Mouse (Mus musculus): ENCODE measurements around the gene Pgs1. TPM values are rescaled to one million over a fixed set of nuclear protein-coding genes. Genes with fewer than 3 reads are reported as not detected.
A peak's percentile ranks its signal among the peaks of the same experiment; 100 is the strongest.

Pgs1 gene
- total and polyA plus RNA-seq, 3 experiments, result 10.0 to 37.6 (median 17.6) TPM

DNA sequence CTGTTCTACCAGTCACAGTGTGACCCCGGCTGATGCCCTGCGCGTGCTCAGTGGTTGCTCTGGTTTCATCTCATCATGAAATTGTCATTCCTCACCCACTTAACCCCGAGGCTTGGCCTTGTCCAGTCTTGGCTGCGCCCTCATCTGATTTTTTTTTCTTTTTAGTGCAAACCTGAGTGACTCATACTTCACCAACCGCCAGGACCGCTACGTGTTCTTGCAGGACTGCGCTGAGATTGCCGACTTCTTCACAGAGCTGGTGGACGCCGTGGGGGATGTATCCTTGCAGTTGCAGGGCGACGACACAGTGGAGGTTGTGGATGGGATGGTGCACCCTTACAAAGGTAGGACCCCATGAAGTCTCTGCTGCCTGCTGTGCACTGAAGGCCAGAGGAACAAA lies 17.1 kb downstream of the Pgs1 start:
- no peak overlapping the region for H3K4me3 ChIP-seq (ENCODE audit: low read depth, low read length)
- H3K36me3 ChIP-seq (replicated peaks), result peaks cover 99% of the 10 kb centered on the region
- no peaks in the 10 kb centered on the region for H3K9me3 ChIP-seq (replicated peaks)
- ATAC-seq (ENCODE audit: extremely low read depth, insufficient number of reproducible peaks, low FRiP score, poor library complexity, severe bottlenecking) (no peak), DNase-seq (ENCODE audit: low spot score) (no peak)
- TF ChIP-seq GATA1 (IDR thresholded peaks at IDR 0.05; ENCODE audit: borderline replicate concordance, low read length), result no peak
- TF ChIP-seq TAL1 (conservative IDR thresholded peaks at IDR 0.05; ENCODE audit: low read depth, low read length), result no peak
- no peak for TF ChIP-seq POLR2AphosphoS5 (IDR thresholded peaks at IDR 0.05; ENCODE audit: insufficient replicate concordance, low read depth, low read length)
- TF ChIP-seq GATA2 (IDR thresholded peaks at IDR 0.05; ENCODE audit: borderline replicate concordance, low read depth, low read length), result no peak
- no peak for TF ChIP-seq CTCF (IDR thresholded peaks at IDR 0.05; ENCODE audit: low read depth, low read length)
- no peaks in the 10 kb centered on the region for H3K27me3 ChIP-seq (ENCODE audit: insufficient read depth, low read length)
- peaks cover 45% of the 10 kb centered on the region for H3K4me1 ChIP-seq (ENCODE audit: insufficient read depth, low read depth, low read length)

DNA sequence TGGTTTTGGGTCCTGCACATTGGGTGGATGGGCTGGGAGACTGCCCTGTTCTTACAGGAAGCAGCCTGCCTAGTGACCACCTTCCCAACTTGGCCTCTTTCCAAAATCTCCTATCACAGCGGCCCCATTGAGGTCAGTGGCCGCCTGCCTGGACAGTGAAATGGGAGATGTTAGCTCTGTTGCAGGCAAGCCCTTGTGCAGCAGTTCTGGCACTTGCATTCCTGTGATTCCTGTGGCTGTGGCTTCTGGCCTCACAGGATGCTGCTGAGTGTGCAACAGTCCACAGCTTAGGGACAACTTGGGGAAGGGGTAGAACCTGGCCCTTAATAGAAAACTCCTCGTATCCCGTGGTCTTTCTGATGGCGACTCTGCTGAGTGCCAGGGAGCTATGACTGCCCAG lies 17.6 kb downstream of the Pgs1 start:
- Histone ChIP-seq H3K36me3 (replicated peaks) (peaks cover 99% of the 10 kb centered on the region), H3K27me3 (ENCODE audit: insufficient read depth, low read length) (no peaks in the 10 kb centered on the region), H3K9me3 (replicated peaks) (no peaks in the 10 kb centered on the region), H3K4me3 (ENCODE audit: low read depth, low read length) (no peak overlapping the region), H3K4me1 (ENCODE audit: insufficient read depth, low read depth, low read length) (peaks cover 46% of the 10 kb centered on the region)
- ATAC-seq (ENCODE audit: extremely low read depth, insufficient number of reproducible peaks, low FRiP score, poor library complexity, severe bottlenecking) (no peak), DNase-seq (ENCODE audit: low spot score) (no peak)
- no peak for TF ChIP-seq GATA1 (IDR thresholded peaks at IDR 0.05; ENCODE audit: borderline replicate concordance, low read length)
- TF ChIP-seq CTCF (IDR thresholded peaks at IDR 0.05; ENCODE audit: low read depth, low read length), result no peak
- TF ChIP-seq TAL1 (conservative IDR thresholded peaks at IDR 0.05; ENCODE audit: low read depth, low read length), result no peak
- no peak for TF ChIP-seq POLR2AphosphoS5 (IDR thresholded peaks at IDR 0.05; ENCODE audit: insufficient replicate concordance, low read depth, low read length)
- TF ChIP-seq GATA2 (IDR thresholded peaks at IDR 0.05; ENCODE audit: borderline replicate concordance, low read depth, low read length), result no peak

DNA sequence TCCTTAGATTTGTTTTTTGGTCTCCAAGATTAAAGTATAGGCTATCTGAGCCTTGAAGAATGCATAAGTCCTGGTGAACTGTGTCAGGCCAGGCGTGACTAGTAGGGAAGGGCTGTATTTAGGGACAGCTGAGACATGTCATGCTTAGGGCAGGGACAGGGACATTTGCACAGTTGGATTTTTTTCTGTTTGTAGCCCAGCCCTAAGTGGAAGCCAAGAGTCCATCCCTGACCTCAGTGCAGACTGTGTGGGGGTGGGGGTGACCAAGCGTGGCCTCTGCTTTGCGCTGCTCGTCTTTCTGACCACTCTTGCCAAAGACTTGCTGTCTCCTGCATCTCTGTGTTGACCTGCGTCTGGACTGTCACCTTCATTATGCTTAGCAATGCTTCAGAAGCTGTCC lies 18.1 kb downstream of the Pgs1 start:
- DNase-seq (ENCODE audit: low spot score), result no peak
- Histone ChIP-seq H3K4me1 (ENCODE audit: insufficient read depth, low read depth, low read length) (peaks cover 48% of the 10 kb centered on the region), H3K9me3 (replicated peaks) (no peaks in the 10 kb centered on the region), H3K27me3 (ENCODE audit: insufficient read depth, low read length) (no peaks in the 10 kb centered on the region), H3K4me3 (ENCODE audit: low read depth, low read length) (no peak overlapping the region), H3K36me3 (replicated peaks) (peaks cover 99% of the 10 kb centered on the region)
- TF ChIP-seq GATA1 (IDR thresholded peaks at IDR 0.05; ENCODE audit: borderline replicate concordance, low read length) (no peak), POLR2AphosphoS5 (IDR thresholded peaks at IDR 0.05; ENCODE audit: insufficient replicate concordance, low read depth, low read length) (no peak)
- ATAC-seq (ENCODE audit: extremely low read depth, insufficient number of reproducible peaks, low FRiP score, poor library complexity, severe bottlenecking), result no peak

DNA sequence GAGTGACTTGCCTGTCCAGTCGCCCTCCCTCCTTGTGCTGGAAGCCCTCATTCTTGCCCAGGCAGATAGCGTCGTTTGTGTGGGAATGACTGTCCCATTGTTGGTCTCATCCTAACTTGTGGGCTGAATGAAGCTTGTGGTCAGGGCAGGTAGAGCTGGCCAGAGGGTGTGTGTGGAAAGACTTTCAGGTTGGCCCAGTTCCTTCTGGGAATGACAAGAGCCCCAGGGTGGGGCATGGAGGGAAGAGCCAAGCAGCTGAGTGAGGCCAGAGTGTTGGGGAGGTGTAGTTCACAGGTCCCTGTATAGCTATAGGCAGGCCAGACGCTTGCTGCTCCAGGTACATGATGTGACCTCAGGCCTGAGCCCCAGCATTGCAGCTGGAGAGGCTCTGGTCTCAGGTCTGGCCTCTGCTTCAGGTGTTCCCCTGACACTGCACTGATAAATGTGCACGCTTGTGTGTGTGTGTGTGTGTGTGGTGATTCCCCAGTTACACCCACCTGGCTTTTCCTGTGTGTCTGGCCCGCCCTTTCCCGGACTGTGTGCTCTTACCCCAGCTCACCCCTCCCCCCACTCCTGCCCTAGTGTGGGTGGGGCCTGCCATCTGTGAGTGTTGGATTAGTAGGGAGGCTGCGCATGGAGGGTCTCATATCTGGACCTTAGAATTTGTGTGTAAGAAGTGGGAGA lies 21.5 kb downstream of the Pgs1 start:
- TF ChIP-seq TAL1 (conservative IDR thresholded peaks at IDR 0.05; ENCODE audit: low read depth, low read length) (no peak), GATA1 (IDR thresholded peaks at IDR 0.05; ENCODE audit: borderline replicate concordance, low read length) (no peak)
- H3K4me1 ChIP-seq (ENCODE audit: insufficient read depth, low read depth, low read length), result peaks cover 38% of the 10 kb centered on the region
- ATAC-seq (ENCODE audit: extremely low read depth, insufficient number of reproducible peaks, low FRiP score, poor library complexity, severe bottlenecking), result no peak
- no peaks in the 10 kb centered on the region for H3K9me3 ChIP-seq (replicated peaks)
- H3K36me3 ChIP-seq (replicated peaks), result peaks cover 99% of the 10 kb centered on the region
- DNase-seq (ENCODE audit: low spot score), result no peak
- H3K27me3 ChIP-seq (ENCODE audit: insufficient read depth, low read length), result no peaks in the 10 kb centered on the region
- H3K4me3 ChIP-seq (ENCODE audit: low read depth, low read length), result peak overlapping the region; percentile 6; the same call in 1 of the 2 replicates

DNA sequence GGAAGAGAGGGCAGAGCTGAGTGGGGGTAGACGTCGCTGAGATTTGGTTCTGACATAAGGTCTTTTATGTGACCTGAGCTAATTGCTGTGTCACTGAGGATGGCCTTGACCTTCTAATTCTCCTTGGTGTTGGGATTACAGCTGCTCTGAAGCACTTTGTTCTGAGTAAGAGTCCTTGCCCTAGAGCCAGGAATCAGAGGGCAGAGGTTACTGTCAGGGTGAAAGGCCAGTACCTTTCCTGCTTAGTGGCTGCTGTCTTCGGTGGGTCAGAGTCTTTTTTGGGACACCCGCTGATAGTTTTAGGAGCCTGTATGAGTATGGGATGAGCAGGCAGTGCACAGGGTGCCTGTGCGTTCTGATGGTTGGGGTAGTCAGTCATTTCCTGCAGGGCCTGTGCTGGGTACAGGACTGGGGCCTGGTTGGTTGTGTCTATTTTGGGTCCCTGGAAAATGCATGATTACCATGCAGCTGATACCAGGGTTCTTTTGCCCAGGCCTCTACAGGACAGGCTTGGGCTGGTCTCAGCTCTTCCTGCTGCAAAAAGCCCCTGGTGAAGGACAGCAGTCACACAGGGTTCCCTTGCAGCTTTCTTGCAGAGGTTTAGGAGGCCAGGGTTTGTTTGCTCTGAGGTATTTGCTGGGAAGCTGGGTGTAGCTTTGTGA lies 22.2 kb downstream of the Pgs1 start:
- no peak for ATAC-seq (ENCODE audit: extremely low read depth, insufficient number of reproducible peaks, low FRiP score, poor library complexity, severe bottlenecking)
- peaks cover 100% of the 10 kb centered on the region for H3K36me3 ChIP-seq (replicated peaks)
- H3K4me3 ChIP-seq (ENCODE audit: low read depth, low read length), result no peak overlapping the region
- no peak for DNase-seq (ENCODE audit: low spot score)
- H3K4me1 ChIP-seq (ENCODE audit: insufficient read depth, low read depth, low read length), result peaks cover 38% of the 10 kb centered on the region
- TF ChIP-seq CTCF (IDR thresholded peaks at IDR 0.05; ENCODE audit: low read depth, low read length), result no peak
- no peak for TF ChIP-seq POLR2AphosphoS5 (IDR thresholded peaks at IDR 0.05; ENCODE audit: insufficient replicate concordance, low read depth, low read length)
- TF ChIP-seq TAL1 (conservative IDR thresholded peaks at IDR 0.05; ENCODE audit: low read depth, low read length), result no peak
- TF ChIP-seq GATA2 (IDR thresholded peaks at IDR 0.05; ENCODE audit: borderline replicate concordance, low read depth, low read length), result no peak
- no peak for TF ChIP-seq GATA1 (IDR thresholded peaks at IDR 0.05; ENCODE audit: borderline replicate concordance, low read length)
- no peaks in the 10 kb centered on the region for H3K9me3 ChIP-seq (replicated peaks)
- no peaks in the 10 kb centered on the region for H3K27me3 ChIP-seq (ENCODE audit: insufficient read depth, low read length)

DNA sequence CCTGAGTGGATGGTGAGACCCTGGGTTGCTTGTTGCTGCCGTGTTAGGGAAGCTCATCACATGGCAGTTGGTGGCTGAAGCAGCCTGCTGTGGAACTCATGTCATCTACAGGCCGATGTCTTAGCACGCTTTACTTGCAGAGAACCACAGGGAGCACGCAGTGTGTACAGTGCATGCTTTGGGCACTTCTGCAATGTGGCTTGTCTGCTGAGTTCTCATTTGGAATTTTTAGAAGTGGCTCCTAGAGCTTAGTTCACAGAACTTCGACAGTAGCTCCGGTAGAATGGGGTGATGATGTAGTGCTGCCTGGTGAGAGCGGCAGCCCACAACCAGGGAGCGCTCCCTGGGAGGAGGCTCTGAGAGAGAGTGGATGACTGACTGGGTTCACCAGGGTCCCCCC lies 22.8 kb downstream of the Pgs1 start:
- no peak overlapping the region for H3K4me3 ChIP-seq (ENCODE audit: low read depth, low read length)
- TF ChIP-seq TAL1 (conservative IDR thresholded peaks at IDR 0.05; ENCODE audit: low read depth, low read length), result no peak
- TF ChIP-seq POLR2AphosphoS5 (IDR thresholded peaks at IDR 0.05; ENCODE audit: insufficient replicate concordance, low read depth, low read length), result no peak
- TF ChIP-seq GATA1 (IDR thresholded peaks at IDR 0.05; ENCODE audit: borderline replicate concordance, low read length), result no peak
- TF ChIP-seq CTCF (IDR thresholded peaks at IDR 0.05; ENCODE audit: low read depth, low read length), result no peak
- no peak for TF ChIP-seq GATA2 (IDR thresholded peaks at IDR 0.05; ENCODE audit: borderline replicate concordance, low read depth, low read length)
- DNase-seq (ENCODE audit: low spot score) (no peak), ATAC-seq (ENCODE audit: extremely low read depth, insufficient number of reproducible peaks, low FRiP score, poor library complexity, severe bottlenecking) (no peak)
- peaks cover 40% of the 10 kb centered on the region for H3K4me1 ChIP-seq (ENCODE audit: insufficient read depth, low read depth, low read length)
- peaks cover 100% of the 10 kb centered on the region for H3K36me3 ChIP-seq (replicated peaks)
- H3K27me3 ChIP-seq (ENCODE audit: insufficient read depth, low read length), result no peaks in the 10 kb centered on the region
- no peaks in the 10 kb centered on the region for H3K9me3 ChIP-seq (replicated peaks)
